Mouse (Mus musculus): ENCODE measurements around the gene Mrps27. TPM values are rescaled to one million over a fixed set of nuclear protein-coding genes. Genes with fewer than 3 reads are reported as not detected.
A peak's percentile ranks its signal among the peaks of the same experiment; 100 is the strongest.

Mrps27 gene
- total RNA-seq, 2 experiments from 2014 or later, result 23.2 to 26.3 TPM

- no peak for DNase-seq (ENCODE audit: low spot score in 2 of 2)
- no peak for TF ChIP-seq CTCF (conservative IDR thresholded peaks at IDR 0.05)
- Histone ChIP-seq H3K27ac (no peak overlapping the region), H3K4me3 (no peak overlapping the region)
These were observed 66.3 kb downstream of the Mrps27 start for GRCm38 (mm10) chr13:99410611-99411515.

GRCm38 (mm10) chr13:99411761-99412160, 67.2 kb downstream of the Mrps27 start:
- no peak for DNase-seq (ENCODE audit: low spot score in 2 of 2)
- TF ChIP-seq CTCF (conservative IDR thresholded peaks at IDR 0.05), result no peak
- H3K4me3 ChIP-seq, result no peak overlapping the region
- no peak overlapping the region for H3K27ac ChIP-seq

GRCm38 (mm10) chr13:99412477-99413080, 68.0 kb downstream of the Mrps27 start:
- TF ChIP-seq CTCF (conservative IDR thresholded peaks at IDR 0.05), result no peak
- peak overlapping the region; percentile 51; the same call in 1 of the 2 replicates for H3K27ac ChIP-seq
- no peak overlapping the region for H3K4me3 ChIP-seq
- no peak for DNase-seq (ENCODE audit: low spot score in 2 of 2)

GRCm38 (mm10) chr13:99413481-99414351, 69.1 kb downstream of the Mrps27 start:
- H3K27ac ChIP-seq, result no peak overlapping the region
- no peak overlapping the region for H3K4me3 ChIP-seq
- no peak for TF ChIP-seq CTCF (conservative IDR thresholded peaks at IDR 0.05)
- DNase-seq (ENCODE audit: low spot score in 2 of 2), result no peak

DNA sequence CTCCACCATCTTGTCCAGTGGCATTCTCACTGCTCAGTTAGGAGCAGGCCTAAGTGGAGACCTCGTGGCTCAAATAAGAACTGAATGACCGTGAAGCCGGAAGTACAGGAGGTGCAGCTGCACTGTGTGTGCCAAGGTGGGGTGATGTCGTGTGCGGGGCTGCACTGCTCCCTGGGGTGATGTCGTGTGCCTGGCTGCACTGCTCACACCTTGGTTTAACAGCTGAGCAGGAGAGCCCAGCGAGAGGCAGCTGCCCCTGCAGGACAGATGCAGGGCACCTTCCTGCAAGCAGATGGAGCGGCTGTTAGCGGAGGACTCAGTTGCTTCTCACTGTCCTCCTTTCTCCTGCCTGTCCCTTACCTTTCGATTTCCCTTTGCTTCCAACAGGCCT, 69.8 kb downstream of the Mrps27 start:
- no peak for DNase-seq (ENCODE audit: low spot score in 2 of 2)
- Histone ChIP-seq H3K27ac (no peak overlapping the region), H3K4me3 (no peak overlapping the region)
- no peak for TF ChIP-seq CTCF (conservative IDR thresholded peaks at IDR 0.05)

DNA sequence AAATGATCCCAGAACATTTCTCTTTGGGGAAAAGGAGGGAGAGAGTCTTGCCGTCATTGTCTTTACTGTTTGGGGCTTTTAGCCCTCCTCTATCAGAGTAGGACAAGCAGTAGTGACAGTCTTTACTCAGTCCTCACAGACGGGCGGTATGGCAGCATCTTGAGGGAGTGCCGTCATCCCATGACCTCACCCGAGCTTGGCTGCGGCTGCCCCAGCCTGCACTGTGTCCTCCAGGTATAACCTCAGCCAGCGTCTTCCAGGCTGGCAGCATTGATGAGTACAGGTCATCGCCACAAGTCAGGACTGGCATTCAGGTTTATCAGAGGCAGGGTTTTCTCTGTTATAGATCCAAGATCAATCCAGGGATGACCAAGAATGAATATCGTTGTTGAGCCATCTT, 72.0 kb downstream of the Mrps27 start:
- DNase-seq (ENCODE audit: low spot score in 2 of 2), result no peak
- no peak for TF ChIP-seq CTCF (conservative IDR thresholded peaks at IDR 0.05)
- Histone ChIP-seq H3K27ac (no peak overlapping the region), H3K4me3 (no peak overlapping the region)

DNA sequence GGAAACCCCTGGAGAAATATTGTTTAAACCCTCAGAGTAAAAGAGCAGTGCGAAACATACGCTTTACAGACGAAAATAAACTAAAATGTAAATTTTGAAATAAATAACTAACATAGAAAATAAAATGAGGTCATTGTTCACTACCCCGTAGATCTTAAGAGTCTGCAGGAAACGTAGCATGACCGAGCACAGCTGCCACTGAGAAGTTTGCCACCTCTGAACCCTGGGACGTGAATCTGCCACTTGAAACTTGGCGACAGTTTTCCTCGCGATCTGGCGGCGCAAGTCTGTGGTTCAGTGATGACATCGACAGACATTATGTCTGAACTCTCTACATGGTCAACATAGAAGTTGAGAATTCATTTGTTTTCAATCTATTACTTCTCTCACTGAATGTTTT, 79.0 kb downstream of the Mrps27 start:
- H3K27ac ChIP-seq, result no peak overlapping the region
- H3K4me3 ChIP-seq, result no peak overlapping the region
- no peak for DNase-seq (ENCODE audit: low spot score in 2 of 2)
- no peak for TF ChIP-seq CTCF (conservative IDR thresholded peaks at IDR 0.05)

GRCm38 (mm10) chr13:99433068-99434008, 88.8 kb downstream of the Mrps27 start:
- DNase-seq (ENCODE audit: low spot score in 2 of 2), result no peak
- Histone ChIP-seq H3K4me3 (no peak overlapping the region), H3K27ac (no peak overlapping the region)
- no peak for TF ChIP-seq CTCF (conservative IDR thresholded peaks at IDR 0.05)

DNA sequence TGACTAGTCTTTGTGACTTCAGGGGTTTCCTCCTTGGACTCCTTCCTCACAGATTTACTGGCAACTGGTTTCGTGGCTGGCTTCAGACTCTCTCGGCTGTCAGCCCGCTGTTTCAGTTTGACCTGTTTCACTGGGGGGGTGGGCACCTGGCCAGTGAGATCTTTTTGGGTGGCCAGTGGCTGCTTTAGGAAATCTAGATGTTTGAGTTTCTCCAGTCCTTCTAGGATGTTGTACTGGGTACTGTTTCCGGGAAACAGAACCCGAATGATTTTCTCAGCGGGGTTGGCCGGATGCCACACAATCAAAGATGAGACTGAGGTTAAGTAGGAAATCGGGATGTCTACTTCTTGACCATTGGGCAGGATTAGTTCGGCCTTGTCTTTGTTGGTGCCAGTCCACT, 89.9 kb downstream of the Mrps27 start:
- DNase-seq (ENCODE audit: low spot score in 2 of 2), result no peak
- no peak overlapping the region for H3K4me3 ChIP-seq
- TF ChIP-seq CTCF (conservative IDR thresholded peaks at IDR 0.05), result no peak
- no peak overlapping the region for H3K27ac ChIP-seq

- peak overlapping the region; percentile 46; the same call in 1 of the 2 replicates for H3K27ac ChIP-seq
- no peak overlapping the region for H3K4me3 ChIP-seq
- DNase-seq (ENCODE audit: low spot score in 2 of 2), result no peak
- no peak for TF ChIP-seq CTCF (conservative IDR thresholded peaks at IDR 0.05)
These were observed 92.5 kb downstream of the Mrps27 start for GRCm38 (mm10) chr13:99437051-99437450.

DNA sequence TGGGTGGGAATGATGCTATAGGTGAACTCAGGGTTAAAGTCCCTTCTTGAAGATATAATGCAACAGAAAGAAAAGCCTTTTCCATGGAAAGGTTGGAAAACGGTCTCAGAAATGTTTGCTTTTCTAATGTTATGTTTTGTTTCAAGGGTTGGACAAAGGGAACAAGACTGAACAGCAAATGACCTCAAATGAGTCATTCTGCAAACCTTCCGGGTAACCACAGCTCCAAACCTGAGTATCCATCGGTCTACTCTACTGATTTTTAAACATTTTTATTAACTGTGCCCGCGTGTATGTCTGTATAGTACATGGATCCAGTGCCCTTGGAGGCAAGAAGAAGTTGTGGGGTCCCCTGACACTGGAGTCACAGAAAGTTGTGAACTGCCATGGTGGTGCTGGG, 94.8 kb downstream of the Mrps27 start:
- Histone ChIP-seq H3K27ac (no peak overlapping the region), H3K4me3 (no peak overlapping the region)
- no peak for TF ChIP-seq CTCF (conservative IDR thresholded peaks at IDR 0.05)
- DNase-seq (ENCODE audit: low spot score in 2 of 2), result no peak

- H3K27ac ChIP-seq, result peak overlapping the region; percentile 86; the same call in 1 of the 2 replicates
- no peak for DNase-seq (ENCODE audit: low spot score in 2 of 2)
- no peak for TF ChIP-seq CTCF (conservative IDR thresholded peaks at IDR 0.05)
- H3K4me3 ChIP-seq, result no peak overlapping the region
These were observed 95.6 kb downstream of the Mrps27 start for GRCm38 (mm10) chr13:99440228-99440627.

Data from layer of hippocampus, adult 2 months (tissue).